Mouse (Mus musculus) CH12F3 (cell line): ENCODE results near the gene Ttc39a.
"Not testable (repeated sequence)": the region's sequence is repeated elsewhere in the genome, so short reads cannot be mapped to it uniquely, and the experiment has no call there.

Source experiments
- in situ Hi-C: fragments of 300-500 bp; cut with MboI; formaldehyde crosslinking; loops from 2 replicates; pipeline ENCODE4 v1.14.3; 2020; ENCODE audit warnings: low sequenced_read_pairs

Ttc39a gene

DNA sequence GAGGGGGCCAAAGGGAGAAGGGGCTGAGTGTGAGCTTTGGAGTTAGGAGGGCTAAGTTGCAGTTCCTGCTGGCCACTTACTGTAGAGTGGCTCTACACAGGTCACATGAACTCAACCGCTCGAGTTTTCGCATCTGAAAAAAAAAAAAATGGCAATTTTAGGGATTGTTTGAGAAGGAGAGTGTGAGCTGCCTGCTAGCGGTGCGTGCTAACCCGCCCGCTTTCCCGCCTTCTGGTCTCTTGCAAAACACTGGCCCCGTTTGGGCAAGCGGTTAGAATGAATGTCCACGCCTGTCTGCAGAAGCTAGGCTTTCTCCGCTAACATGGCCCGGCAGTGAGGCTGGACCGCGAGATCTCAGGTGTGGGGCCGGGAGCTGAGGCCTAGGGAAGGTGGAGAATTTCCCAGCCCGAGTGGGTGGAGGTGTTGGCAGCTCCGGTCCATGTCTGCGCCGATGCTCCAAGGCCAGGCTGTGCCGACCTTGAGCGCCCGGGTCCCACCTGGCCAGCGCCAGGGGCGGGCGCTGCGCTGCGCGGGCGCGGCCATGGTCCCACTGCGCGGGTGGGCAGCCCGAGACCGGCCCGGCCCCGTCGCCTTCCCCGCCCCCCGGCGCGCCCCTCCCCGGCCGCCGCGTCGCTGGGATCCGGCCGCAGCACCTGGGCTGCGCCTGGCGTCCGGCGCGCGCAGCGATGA, at the start of gene Ttc39a:
Ttc39a (plus strand) TSS at position 138 of the 690 bp plus-strand sequence.
- in situ Hi-C loops = no loop called here

DNA sequence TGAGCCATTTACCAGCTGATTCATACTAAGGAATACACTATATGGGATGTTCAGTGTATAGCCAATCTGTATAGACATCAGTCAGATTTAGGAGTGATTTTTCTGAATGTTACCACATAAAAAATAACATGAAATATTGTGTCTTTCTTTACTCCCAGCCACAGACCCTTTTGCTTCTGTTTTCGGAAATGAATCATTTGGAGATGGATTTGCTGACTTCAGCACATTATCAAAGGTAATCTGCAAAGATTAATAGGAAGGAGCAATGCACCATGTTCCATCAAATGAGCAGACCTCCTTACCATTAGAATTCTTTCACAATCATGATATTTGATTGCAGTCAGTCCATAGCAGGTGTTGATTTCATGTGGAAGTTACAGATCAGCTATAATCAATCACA, 28.3 kb upstream of the Ttc39a start:
- in situ Hi-C loops = no loop called here

DNA sequence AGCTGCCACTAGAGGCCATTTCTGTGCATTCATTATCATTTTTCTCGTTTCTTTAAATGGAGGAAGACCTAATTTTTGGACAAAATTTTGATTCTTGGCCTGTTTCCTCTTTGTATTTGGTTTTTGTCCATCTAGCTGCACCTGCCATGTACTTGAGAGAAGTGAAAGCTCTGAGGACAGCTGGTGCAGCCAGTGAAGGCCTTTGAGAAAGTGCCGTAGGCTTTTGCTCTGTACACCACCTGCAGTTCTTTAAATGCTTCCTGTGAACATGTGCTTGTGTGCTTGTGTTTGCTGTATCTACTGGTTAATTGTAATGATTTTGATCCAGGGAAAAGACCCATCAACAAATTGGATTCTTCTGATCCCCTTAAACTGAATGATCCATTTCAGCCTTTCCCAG, 24.0 kb upstream of the Ttc39a start:
- in situ Hi-C loops = no loop called here

DNA sequence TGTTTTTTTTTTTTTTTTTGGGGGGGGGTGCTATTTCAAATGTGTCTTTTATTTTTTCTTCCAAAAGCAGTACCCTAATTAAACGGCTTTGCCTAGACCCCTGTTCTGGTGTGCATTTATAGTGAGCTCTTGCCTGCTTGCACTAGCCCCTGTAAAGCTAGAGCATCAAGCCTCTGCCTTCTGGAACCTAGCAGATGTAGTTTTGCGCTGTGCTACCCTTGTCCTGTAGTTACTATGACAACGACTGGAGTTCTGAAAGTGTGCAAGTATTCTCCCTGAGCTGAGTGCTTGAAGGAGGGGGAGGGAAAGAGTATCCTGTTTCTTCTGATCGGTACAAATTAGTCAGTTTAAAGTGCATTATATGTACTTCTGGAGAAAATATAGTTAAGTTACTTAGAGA, 20.8 kb upstream of the Ttc39a start:
- in situ Hi-C loops = no loop called here

DNA sequence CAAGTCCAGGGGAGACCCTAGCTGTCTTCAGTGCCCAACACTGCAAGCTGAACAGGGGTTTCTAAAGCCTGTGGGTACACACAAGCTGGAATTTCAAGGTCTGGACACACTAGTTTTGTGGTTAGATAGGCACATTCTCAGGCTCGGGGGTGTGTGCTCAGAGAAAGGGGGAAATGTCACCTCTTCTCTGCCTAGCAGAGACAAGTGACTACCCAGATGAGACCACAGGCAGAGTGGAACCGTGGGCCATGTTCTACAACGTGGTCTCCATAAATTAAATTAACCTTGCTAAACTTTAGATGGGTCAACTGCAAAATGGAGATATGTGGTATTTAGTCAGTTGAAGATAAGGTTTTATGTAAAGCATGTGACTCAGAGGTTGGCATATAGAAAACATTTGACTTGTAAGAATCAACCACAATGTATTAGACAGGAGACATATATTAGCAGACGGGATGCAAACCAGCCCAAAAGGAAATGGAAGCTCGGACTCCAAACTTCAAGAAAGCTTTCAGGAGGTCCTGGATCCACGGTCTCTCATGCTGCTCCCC, 13.1 kb upstream of the Ttc39a start:
- in situ Hi-C loops = no loop called here

DNA sequence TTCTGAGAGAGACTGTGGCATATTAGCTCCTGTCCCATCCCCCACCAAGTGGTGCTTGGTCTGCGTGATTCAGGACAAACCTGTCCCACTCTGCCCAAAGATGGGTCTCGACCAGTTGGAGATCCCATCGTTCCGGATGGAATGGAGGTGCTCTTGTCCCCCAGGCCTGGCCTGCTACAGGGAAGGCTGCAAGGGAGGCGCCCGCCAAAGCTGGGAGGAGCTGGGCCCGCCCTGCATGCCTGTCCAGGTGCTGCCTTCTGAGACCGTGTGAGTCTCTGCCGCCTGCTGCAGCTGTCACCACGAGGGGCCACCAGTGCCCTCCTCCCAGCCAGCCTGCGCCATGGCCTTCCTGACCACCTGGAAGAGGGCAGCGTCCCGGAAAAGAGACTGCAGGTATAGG, 12.5 kb upstream of the Ttc39a start:
- in situ Hi-C loops = no loop called here

DNA sequence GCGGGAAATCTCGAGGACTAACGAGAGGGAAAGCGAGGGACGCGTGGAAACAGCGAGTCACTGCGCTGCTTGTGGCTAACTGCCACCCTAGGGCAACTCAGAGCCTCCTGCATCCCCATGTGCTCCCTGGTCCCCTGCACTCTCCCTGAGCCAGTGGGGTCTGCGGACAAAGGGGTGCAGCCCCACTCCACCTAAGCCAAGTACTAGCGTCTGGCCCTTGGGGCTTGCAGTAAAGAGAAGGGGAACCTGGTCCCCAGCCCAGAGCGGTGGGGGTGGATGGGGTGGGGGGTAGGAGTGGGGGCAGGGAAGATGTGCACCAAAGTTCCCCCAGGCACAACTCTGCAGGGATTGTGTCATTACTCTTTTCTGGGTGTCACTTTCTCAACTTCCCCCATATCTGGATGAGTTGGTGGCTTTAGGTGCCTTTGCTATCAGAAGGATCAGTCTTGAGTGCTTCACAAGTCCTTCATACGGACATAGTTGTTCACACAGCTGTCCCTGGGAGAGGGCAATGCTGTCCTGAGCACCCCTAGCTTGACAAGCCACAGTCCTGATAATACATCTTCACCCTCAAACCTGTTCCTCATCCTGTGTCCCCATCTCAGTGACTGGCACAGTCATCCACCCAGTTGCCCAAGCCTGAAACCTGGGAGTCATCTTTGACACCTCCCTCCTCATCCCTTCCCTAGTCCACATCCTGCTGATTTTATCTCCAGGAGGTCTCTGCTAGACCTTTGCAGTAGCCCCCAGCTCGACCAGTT, 11.9 kb upstream of the Ttc39a start:
- in situ Hi-C loops = no loop called here

DNA sequence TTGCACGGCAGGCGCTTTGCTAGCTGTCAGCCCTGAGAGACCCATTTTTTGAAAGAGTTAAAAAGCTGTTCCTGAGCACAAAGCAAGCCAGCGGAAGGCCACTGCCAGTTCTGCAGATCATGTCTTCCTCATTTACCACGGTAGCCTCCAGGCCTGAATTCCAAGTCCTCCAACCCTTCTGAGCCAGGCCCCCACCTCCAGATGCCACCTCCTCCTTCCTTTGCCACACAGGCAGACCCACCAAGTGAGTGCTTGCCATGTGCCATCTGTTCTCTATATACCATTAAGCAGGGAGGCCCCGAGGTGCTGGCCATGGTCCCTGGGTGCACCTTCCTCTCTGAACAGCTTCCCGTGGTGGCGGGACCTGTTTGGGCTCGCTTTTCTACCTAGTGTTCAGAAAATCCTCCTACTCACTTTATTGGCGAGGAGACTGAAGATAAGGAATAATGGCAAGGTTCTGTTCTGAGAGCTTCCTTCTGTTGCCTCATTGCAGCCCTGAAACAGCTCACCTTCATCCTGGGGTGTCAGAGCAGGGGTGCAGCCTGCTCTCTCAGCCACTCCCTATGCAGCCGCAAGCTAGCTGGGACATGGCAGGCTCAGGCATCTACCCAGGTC, 6.0 kb upstream of the Ttc39a start:
- in situ Hi-C loops = no loop called here

DNA sequence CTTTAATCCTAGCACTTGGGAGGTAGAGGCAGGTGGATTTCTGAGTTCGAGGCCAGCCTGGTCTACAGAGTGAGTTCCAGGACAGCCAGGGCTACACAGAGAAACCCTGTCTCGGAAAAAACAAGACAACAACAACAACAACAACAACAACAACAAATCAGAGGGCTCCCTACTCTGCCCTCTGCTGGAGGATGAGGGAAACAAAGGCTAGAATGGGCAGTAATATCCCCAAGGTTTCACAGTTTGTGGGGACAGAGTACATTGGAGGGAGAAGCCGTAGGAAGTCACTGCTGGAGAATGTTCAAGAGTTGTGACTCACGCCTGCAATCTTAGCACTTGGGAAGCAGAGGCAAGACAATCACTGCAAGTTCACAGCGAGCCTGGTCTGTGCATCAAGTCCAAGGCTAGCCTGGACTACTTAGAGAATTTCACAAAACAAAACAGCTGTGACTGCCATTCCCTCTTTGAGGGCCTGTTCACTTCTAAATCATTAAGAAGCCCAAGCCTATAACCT, 5.2 kb upstream of the Ttc39a start:
- in situ Hi-C loops = no loop called here

DNA sequence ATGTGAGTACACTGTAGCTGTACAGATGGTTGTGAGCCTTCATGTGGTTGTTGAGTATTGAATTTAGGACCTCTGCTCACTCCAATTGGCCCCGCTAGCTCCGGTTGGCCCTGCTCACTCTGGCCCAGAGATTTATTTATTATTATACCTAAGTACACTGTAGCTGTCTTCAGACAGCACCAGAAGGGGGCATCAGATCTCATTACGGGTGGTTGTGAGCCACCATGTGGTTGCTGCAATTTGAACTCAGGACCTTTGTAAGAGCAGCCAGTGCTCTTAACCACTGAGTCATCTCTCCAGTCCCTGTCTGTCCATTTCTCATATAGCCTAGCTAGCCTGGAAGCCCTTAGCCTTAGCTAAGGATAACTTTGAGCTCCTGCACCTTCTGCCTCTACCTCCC, 1.5 kb upstream of the Ttc39a start:
- in situ Hi-C loops = not testable (repeated sequence)

DNA sequence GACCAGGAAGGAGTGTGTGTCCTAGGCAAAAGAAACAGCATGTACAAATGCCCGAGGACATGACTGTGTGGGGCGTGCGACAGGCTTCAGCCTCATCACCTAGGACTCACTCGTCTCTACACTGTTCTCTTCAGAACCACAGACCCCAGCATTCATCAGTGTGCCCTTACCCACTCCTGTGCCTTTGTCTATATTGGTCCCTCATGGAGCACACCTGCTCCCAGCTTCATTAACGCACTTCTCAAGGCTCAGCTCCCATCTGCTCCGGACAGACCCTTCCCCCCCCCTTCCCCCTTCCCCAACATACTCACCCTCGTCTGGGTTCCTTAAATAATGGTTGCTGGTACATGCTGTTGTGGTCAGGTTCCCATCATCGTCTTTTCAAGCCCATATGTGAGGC, 1.0 kb upstream of the Ttc39a start:
- in situ Hi-C loops = no loop called here

DNA sequence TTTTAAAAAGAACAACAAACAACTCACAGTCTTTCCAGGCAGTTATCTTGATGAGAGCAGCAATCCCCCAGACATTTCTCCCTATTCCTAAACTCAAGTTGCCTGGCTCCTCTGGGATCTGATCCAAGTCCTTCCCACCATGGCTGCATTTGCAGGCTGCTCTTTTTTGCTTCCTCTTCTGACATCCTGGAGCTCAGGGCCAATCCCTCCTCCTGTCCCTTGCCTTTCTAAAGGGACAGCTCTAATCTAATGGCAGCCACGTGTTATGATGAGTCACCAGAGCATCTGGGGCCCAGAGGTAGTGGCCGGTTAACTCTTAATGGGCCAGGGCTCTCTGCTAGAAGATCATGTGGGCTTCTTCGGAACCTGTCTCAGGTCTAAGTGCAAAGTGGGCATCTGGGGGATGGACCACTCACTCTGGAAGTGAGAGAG, 353 bp upstream of the Ttc39a start:
- in situ Hi-C loops = no loop called here

DNA sequence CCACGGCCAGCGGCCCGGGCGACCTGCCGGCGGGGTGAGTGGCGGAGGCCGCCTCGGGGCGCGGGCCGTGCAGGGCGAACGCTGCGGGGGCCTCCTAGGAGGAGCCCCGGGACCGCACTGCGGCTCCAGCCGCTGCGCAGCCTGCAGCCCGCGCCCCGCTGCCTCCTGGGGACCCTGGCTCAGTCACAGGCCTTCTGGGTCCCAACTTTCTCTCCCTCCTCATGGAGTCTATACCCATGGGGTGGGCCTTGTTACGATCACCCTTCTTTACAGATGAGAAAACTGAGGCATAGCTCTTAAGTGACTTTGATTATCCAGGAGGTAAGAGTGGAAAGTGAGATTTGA, 725 bp downstream of the Ttc39a start:
- in situ Hi-C loops = no loop called here

DNA sequence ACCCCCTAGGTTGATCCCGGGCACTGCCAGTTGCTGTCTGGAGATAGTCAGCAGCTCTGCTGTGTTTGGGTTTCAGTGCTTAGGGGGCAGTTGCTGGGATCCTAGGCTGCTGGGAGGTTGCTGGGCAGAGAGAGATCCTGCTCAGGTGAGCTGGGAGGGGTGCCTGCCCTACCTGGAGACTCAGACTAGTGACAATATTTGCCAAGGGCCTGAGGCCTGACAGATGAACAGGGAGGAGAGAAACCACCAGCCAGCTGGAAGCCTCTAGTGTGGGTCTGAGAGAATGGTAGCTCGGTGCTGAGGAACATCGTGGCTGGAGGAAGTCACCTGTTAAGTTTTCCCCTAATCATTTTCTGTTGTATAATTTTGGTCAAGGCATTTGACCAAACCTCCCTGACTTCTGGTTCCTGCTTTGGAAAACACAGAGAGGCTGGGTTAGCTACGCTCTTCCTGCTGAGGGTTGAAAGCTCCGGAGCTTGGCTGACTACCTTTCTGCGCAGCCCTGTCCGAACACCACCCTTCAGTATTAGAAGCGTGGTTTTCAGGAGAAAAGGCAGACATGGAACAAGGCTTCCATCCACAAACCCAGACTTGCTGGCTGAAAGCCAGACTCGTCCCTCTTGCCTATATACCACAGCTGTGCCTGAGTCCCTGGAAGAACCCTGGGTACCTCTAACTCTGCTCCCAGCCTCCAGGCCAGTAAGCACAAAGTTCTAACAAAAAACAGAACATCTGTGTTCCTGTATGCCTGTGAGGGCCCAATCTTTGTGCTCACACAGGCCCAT, 1.5 kb downstream of the Ttc39a start:
- in situ Hi-C loops = no loop called here

DNA sequence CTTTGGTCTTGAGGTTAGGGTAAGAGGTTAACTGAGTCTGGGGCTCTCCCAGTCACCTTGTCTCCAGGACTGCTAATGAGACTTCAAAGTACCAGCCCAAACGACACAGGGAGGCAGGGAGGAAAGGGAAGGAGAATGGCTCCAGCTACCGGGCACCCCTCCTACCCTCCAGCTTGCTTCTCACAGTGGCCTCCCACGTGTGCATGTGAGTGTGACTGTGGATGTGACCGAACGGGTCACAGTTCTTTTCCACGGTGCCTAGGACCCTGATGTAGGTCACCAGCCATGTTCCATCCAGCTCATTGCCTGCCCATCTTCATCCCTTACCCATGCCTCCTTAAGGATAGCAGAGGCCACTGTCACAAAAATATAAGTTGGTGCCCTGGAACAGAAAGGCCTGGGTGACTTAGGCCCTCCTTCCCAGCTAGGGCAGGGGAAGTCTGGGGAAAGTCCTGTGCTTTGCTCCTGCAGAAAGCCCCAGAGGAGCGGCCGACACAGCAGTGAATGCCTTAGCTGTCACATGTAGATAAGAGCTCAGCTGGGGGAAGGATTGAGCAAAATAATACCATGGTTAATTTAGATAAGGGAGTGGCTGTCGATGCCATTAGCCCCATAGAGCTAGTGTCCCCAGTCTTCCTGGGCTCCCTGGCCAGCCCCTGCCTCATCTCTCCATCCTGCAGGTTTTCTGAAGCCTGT, 4.4 kb downstream of the Ttc39a start:
- in situ Hi-C loops = no loop called here

DNA sequence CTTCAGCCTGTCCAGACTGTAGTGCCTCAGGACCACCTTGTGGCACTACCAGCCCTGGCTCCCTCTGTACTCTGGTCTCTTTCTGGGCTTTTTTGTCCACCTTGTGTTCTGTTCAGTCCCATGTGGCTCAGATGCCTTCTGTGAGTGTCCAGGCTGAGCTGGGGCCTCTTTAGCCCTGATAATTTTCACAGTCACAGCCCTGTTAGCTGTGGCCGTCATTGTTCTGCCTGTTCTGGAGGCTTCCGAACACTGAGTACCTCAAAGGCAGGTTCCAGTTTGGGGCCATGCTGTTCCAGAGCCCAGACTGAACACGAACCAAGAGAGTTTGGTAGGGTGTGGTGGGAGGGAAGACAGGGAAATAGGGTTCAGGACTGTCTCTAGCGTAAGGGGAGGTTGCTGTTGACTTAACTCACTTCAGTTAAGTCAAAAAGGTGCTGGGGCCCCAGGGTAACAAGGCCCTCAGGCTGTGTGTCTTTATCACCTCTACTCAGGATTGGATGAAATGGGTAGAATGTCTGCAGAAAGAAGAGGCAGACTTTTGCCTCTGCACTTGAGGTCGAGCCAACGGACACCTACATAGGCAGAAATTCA, 5.0 kb downstream of the Ttc39a start:
- in situ Hi-C loops = no loop called here

DNA sequence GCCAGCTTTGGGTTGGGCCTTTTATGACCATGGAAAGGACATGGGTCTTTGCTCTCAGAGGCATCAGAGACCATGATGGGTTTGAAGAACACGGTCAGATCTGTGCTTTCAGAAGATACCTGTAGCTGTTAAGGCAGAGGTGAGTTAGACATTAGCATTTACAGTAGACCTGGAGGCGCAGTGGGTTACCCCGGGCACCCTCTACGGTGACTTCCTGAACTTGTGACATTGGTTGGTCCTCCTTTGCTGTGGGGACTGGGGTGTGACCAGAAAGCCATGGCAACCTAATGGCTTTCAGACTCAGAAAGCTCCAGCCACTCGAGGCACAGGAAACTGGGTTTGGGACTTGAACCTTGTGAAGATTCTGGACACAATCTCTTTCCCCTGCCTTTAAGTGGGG, 5.8 kb downstream of the Ttc39a start:
- in situ Hi-C loops = no loop called here

DNA sequence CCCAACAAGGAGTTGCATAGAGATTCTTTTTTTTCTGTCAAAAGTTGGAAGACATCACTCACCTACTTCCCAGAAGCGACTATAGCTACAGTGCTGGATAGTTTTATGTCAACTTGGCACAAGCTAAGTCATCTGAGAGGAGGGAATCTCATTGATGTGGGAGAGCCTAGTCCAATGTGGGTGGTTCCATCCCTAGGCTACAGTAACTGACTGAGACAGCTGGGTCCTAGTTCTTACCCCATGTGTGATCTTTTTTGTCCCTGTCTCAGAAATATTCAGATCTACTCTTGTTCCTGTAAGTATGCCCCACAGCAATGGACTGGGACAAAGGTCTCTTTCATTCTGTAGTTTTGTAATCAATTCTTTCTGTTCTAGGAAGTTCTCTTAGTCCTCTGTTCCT, 11.6 kb downstream of the Ttc39a start:
- in situ Hi-C loops = no loop called here

DNA sequence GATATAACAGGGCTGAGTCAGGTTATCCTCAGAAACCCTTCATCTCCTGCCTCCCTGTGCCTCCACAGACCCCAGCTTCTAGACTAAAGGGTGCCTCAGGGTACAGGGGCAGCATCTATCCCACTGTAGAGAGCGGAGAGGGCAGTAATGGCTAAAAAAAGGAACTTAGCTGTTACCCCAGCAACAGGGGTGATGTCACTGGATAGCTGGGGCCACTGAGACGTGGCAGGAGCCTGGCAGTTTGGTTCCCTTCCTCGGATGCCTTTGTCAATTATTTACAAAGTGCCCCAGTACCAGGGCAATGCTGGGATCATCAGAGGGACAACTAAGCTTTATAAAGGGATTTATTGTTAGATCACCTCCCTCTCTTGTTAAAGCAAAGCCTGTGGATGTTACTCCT, 12.6 kb downstream of the Ttc39a start:
- in situ Hi-C loops = no loop called here

DNA sequence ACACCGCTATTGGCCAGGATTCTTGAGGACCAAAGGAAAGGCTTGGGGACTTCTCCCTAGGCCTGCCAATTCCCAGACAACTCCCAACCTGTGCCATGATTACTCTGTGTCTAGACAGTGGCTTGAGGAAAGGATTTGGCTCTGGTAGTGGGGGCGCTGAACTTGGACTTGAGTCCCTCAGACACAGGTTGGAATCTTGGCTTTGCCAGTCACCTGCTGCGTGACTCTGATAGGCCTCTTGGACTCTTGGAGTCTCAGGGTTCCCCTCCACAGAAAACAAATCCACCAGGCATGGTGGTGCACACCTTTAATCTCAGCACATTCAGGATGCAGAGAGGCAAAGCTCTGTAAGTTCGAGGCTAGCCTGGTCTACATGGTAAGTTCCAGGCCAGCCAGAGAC, 13.1 kb downstream of the Ttc39a start:
- in situ Hi-C loops = no loop called here
